Mouse (Mus musculus) adrenal gland, postnatal 14 days (tissue): ENCODE results near the gene Rnf207. TPM values are rescaled to one million over a fixed set of nuclear protein-coding genes. Genes with fewer than 3 reads are reported as not detected.

Experiments
- DNase-seq: peaks from one replicate; pipeline ENCODE4 v3.0.0; 2021; ENCODE audit warnings: mixed read lengths
- total RNA-seq: library from RNA; stranded (reverse); gene quantifications from 2 replicates; pipeline ENCODE4 v1.2.3, GENCODE M21; 2021

Rnf207 gene
- total RNA-seq, 1 experiment from 2014 or later, result 0.26 TPM

GRCm38 (mm10) chr4:152294188-152294929, 24.4 kb downstream of the Rnf207 start:
- DNase-seq, result no peak

DNA sequence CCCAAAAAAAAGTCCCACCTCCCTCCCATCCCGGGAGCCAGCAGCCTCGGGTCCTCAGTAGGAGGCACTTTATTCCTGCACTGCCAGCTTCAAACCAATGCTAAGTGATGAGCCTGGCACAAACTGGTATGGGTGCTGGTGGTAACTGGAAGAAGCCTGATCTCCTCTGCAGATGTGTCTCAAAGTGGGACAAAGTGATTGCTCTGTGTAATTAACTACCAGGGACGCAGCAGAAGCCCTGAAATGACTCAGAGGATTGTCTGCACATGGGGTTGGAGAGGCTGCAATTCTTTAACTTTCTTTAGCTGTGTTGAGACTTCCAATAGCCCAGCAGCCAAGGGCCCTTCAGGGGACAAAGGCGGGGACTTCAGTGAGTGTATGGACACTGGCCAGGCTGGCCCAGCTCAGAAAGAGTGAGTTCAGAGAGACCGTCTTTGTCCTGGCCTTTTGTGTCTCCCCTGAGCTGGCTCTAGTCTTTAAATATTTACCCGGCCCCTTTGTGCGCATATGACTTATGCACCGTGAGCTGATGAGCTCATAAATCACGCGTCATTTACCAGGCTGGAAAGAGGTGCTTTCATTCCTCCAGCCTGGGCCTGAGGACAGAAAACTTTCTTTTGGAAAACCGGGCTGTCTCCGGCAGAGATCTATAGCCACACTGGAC, 26.6 kb downstream of the Rnf207 start:
- no peak for DNase-seq

- no peak for DNase-seq
These were observed 27.2 kb downstream of the Rnf207 start, which contains the start of gene Hes3 for GRCm38 (mm10) chr4:152291562-152291961. TSS of gene Hes3 (minus strand) at chr4:152291662.

DNA sequence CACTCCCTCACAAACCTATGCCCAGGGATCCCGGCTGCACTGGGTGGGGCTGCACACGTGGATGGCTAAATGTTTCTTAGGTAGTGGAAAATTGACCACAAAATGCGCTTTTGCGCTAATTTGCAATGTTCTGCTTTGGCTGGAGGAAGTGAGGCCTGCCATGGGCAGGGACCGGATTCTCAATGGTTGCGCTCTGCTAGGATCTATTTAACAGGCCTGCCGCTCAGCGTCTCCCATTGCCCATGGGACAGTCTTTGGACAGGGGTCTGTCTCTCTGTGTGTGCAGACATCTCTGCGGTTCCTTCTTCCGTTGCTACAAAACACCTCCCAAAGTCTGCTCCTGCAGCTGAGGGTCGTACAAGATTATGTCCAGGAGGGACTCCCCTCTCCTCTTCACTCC, 27.8 kb downstream of the Rnf207 start:
- DNase-seq, result no peak

- DNase-seq, result no peak
These were observed 28.4 kb downstream of the Rnf207 start for GRCm38 (mm10) chr4:152290385-152290784.

GRCm38 (mm10) chr4:152288398-152288945, 30.3 kb downstream of the Rnf207 start:
- no peak for DNase-seq

- DNase-seq, result no peak
These were observed 31.3 kb downstream of the Rnf207 start for GRCm38 (mm10) chr4:152287317-152288120.

DNA sequence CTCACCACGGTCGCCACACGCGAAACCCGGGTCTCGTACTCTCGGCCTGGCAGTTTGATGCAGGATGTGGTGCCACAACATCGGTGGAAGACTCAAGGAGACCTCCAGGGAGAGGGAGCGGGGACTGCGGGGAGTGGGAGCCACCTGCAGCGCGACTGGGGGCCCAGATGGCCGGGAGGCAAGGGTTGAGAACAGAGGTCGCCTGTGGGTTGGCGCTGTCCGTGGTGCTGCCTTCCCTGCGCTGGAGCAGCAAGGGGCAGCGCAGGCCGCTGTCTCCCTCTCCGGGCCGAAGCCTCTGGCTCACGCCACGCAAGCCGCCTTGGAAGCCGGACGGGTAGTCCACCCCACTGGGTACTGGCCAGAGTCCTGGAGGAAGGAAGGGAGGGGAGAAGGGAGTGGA, 31.9 kb downstream of the Rnf207 start:
- DNase-seq, result peak; percentile 87

DNA sequence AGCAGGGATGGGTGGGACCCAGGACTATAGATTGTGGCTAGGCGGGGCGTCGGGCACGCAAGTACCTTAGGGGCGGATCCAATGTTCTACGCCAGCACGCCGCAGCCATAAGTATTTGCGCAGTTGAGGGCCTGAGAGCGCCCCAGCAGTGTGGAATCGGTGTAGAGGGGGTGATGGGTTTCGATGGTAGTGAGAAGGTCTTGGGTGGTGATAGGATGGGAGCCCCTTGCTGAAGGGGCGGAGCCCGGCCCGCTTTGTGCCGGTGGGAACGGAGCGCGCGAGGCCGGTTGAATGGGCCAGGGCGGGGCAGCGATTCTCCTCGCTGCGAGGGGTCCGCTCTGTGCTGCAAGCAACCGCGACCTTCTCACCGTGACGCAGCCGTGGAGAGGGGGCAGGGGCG, 32.6 kb downstream of the Rnf207 start:
- DNase-seq, result no peak

DNA sequence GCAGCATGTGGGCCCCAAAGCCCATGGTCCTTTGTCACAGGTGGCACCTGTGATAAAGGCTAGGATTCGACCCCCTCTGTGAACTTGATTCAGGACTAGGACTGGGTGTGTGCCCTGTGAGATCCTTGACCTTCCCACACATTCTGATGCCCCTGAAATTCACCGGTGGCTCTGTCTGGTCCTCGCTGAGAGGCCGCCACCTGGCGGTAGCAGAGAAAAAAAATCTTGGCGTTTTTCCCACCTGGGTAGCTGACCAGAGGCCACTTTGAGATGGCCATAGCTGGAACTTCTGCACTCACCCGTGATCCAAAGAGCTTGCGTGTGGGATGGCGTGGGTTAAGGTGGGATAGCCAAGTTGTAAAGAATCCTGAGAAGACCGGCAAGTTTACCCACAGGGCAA, 33.3 kb downstream of the Rnf207 start:
- peak; percentile 75 for DNase-seq

- DNase-seq, result peak; percentile 94
These were observed 35.4 kb downstream of the Rnf207 start for GRCm38 (mm10) chr4:152283186-152283950.

- DNase-seq, result no peak
These were observed 36.1 kb downstream of the Rnf207 start for GRCm38 (mm10) chr4:152282721-152283120.

- no peak for DNase-seq
These were observed 37.2 kb downstream of the Rnf207 start for GRCm38 (mm10) chr4:152281601-152282000.

DNA sequence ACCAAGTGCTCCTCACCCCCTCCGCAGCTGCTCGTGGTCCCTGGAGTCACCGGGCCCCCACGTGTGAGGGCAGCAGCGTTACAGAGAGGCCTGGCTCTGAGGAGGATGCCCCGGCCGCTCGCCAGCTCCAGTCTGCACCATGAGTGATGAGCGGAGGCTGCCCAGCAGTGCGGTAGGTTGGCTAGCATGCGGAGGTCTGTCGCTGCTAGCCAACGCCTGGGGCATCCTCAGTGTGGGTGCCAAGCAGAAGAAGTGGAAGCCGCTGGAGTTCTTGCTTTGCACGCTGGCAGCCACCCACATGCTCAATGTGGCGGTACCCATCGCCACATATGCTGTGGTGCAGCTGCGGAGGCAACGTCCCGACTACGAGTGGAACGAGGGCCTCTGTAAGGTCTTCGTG, 39.8 kb downstream of the Rnf207 start:
- no peak for DNase-seq

DNA sequence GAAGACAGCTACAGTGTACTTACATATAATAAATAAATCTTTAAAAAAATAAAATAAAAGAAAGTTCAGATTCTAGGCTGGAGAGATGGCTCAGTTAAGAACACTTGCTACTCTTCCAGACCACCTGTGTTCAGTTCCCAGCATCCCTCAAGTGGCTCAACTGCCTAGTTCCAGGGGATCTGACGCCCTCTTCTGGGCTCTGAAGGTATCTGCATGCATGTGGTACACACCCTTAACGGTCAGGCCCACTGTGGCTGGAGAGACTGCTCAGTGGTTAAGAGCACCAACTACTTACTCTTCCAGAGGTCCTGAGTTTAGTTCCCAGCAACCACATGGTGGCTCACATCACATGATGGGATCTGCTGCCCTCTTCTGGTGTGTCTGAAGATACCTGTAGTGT, 40.9 kb downstream of the Rnf207 start:
- no peak for DNase-seq

DNA sequence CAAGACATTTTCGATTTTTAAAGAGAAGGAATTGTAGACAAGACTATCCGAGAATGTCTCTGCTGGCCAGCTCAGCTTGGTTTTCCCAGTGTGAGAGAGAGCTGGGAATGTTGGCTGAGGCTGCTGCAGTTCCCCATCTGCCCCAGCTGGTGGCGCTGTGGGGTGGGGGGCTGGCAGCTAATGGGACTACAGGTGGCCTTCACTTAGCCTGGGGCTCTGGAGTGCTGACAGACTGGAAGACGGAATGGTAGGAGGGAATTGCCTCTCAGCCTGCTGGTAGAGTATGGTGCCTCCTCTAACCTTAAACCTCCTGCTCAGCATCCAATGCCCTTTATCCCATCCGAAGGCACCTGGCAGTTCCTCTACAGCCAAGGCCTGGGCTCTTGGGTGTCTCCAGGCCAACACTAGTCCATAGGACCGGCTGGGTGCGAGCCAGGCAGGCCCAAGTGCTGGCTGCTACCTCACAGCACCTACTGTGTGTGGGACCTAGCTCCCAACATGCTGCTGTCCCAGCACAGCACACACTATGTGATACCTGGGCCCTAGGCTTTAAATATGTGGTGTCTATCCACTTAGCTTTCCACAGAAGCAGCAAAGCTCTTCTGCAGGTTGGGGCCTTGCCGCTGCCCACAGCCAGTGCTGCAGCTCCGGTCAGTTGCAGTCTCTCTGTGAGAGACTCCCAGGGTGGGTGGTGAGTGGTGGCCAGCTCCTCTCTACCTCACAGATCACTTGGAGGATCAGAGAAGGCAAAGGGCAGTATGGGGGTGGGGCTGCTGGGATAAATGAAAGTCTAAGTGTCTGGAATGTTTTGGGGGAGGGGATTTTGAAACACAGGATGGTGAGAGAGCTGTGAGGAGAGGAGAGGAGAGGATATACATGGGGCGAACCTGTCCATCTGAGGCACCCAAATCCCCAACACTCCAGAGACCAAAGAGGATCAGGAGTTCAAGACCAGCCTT, 42.1 kb downstream of the Rnf207 start:
- DNase-seq, result peak; percentile 75

DNA sequence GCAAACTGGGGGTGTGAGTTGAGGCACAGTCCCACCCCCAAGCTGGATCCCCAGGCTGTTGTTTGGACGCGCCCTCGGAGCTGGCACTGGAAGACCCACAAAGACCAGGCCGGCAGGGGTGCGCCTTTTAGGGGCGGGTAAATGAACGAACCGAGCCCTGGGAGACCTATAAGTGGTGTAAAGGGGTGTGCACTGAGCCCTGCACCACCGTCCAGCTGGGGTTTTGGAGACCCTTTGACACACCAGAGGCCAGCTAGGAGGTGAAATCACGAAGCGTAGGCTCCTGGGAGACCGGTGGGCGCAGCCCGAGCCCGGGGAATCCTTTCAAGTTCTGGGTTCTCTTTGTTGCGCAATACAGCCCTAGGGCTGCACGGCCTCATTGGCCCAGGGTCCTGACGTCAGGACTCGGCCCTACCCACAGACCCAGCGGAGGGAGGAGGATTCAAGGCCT, 44.1 kb downstream of the Rnf207 start:
- no peak for DNase-seq

DNA sequence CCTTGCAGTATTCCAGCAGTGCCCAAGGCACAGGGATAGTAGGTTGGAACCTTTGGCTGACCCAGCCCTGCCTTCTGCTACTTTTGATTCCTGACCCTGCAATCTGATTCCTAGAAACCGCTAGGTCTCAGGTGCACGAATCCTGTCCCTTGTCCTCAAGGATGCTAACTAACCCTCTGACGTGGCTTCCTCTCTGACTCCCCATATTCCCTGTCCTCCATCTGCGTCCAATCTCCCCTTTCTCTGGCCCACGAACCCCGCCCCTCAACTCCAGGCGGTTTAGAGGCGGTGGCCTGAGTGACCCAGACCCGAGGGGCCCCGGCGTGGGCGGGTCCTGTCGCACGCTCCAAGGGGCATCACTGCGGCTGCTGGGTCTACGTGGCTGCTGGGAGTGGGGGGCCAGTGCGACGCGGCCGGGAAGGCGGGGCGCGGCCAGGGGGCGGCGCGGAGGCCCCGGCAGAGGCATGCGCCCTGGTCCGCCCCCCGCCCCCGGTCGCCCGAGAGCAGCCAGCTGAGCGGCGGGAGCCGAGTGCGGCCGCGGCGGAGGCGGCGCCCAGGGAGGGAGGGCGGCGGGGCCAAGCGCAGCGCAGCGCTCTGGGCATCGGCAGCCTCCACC, 45.1 kb downstream of the Rnf207 start, which contains the start of gene Gpr153:
Gene Gpr153 (plus strand): TSS at position 612 of the 616 bp plus-strand sequence.
- peak; percentile 57 for DNase-seq

GRCm38 (mm10) chr4:152273191-152273590, 45.6 kb downstream of the Rnf207 start:
- no peak for DNase-seq

- DNase-seq, result peak; percentile 53
These were observed 46.2 kb downstream of the Rnf207 start for GRCm38 (mm10) chr4:152272449-152273049.
